ENCODE assay signal across 11 mouse cellular contexts in the genomic region with DNA sequence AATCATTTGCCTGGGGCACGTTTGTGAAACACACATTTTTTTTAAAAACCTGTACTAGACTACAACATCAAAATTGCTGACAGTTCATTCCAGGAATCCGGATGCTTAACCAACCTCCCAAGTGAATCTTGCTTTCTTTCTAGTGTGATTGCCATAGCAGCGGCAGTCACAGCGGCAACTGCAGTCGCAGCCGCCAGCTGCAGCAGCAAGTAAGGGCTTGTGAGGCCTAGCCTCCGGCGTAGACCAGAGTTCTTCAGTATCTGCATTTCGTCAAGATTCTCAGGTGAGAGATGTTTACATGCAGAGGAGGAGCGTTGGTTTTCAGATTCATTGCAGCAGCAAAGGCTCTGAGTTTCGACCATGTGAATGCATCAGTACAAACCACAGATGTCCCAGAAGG.
"Had no signal": no experiment of that assay in that cellular context is flagged by ENCODE, and none has a peak within 500 bp of the region (broad histone marks: within the 10 kb centered on the region; RNA-seq: fewer than 3 reads in every experiment).

No protein-coding gene starts in this region.

- H3K4me1 ChIP-seq: limb, embryonic 12.5 days; liver, embryonic 13.5 days; lung, embryonic 15.5 days; megakaryocyte, embryonic 14.5 days; midbrain, embryonic 12.5 days; stomach, embryonic 15.5 days had no signal

- H3K4me2 ChIP-seq: limb, embryonic 12.5 days; liver, embryonic 13.5 days; lung, embryonic 15.5 days; midbrain, embryonic 12.5 days; stomach, embryonic 15.5 days had no signal

- H3K27ac ChIP-seq: limb, embryonic 12.5 days; liver, embryonic 13.5 days; lung, embryonic 15.5 days; macrophage; midbrain, embryonic 12.5 days; stomach, embryonic 15.5 days had no signal

- ATAC-seq: liver, postnatal 0 days had no signal

- H3K9me3 ChIP-seq: lung, embryonic 15.5 days had no signal

- H3K9ac ChIP-seq: limb, embryonic 12.5 days; liver, embryonic 13.5 days; liver, postnatal 0 days; lung, embryonic 15.5 days; midbrain, embryonic 12.5 days; stomach, embryonic 15.5 days had no signal

- H3K36me3 ChIP-seq: limb, embryonic 12.5 days; liver, embryonic 13.5 days; lung, embryonic 15.5 days; midbrain, embryonic 12.5 days; stomach, embryonic 15.5 days had no signal

- H3K27me3 ChIP-seq: limb, embryonic 12.5 days; liver, embryonic 13.5 days; lung, embryonic 15.5 days; midbrain, embryonic 12.5 days; stomach, embryonic 15.5 days had no signal

- DNase-seq: liver; liver, embryonic 13.5 days; liver, postnatal 0 days; thymus, adult 2 months; thymus, postnatal 25 days had no signal

- H3K4me3 ChIP-seq: limb, embryonic 12.5 days; liver, embryonic 13.5 days; lung, embryonic 15.5 days; megakaryocyte, embryonic 14.5 days; midbrain, embryonic 12.5 days; stomach, embryonic 15.5 days had no signal
